Mouse (Mus musculus): Measurements from ENCODE around the gene 1700029H14Rik.

The 1700029H14Rik gene

DNA sequence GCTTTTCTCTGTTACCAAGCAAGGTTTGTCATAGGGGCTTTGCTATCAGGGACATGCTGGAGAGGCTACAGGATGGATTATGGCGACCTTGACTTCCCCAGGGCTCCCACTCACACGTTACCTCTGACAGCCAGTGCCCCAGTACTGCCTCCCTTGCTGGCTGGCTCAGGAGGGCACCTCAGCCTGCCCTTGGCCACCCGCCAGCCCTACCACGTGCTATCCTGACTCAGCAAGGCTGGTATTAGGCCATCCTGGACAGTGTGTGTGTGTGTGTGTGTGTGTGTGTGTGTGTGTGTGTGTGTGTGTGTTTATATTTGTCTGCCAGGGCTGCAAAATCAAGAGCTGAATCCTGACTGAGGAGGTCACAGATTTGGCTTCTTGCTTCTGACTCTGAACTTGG is 55.4 kb downstream of the 1700029H14Rik start:
- DNase-seq (ENCODE audit: extremely low read depth, insufficient read length, low spot score) = peak; percentile 83

DNA sequence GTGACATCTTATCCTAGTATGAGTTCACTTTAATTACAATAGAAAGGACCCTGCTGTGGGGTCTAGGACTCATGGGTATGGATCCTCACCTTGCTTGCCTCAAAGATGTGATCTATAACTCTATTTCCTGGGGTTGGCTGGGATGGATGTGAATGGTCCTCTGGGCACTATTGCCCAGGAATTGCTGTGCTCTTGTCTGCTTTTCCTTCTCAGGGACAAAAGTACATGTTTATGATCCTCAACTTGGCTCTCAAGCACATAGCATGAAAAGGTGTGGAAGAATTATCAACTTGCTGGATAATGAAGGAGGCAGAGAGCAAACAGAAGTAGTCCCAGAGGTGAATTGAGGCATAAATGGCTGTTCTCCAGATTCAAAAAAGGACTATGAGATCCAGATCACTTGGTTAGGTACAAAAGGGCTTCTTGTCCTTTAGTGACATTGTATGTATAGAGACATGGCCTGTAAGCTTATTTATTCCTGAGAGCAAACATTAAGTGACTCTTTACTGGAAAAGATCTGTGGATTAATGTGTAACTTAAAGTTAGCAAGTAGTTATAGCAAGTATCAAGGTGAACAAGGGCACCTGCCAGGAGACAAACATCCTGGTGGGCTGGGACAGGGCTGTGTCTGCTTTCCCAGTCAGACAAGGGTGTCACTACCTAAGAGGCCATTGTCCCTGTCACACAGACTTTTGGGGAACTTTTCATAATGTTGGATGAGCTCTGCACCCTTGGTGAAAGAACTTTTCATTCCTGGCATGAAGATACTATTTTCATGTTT is 57.2 kb downstream of the 1700029H14Rik start:
- DNase-seq (ENCODE audit: extremely low read depth, insufficient read length, low spot score) = no peak

DNA sequence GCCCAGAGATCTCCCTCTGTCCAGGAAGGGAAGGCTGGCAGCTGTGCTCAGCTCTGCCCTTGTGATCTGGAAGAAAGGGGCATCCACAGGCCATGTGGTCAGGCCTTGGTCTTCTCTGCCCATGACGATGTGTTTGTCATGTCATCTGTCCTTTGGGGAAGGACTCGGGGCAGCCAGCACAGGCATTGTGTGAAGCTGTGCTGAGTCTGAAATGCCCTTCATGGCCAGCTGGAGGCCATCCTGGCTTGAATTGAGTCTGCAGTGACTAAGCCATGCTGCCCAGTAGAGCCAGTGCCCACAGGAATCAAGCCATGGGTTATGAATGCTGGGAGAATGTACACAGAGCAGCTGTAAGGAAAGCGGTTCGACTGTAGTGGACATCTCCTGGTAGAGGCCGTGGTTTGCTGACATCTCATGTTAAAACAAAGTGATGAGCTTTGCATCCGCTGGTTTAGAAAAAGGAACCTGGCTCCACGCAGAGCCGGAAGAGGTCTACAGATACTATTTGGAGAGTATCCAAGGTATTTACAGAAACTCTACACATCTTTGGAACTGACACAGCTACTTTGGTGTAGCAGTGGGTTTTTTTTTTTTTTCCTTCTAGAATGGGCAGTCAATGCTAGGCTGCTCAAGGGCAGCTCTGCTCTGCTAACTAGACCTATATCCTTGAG is 58.2 kb downstream of the 1700029H14Rik start:
- DNase-seq (ENCODE audit: extremely low read depth, insufficient read length, low spot score) = peak; percentile 77

- DNase-seq (ENCODE audit: extremely low read depth, insufficient read length, low spot score) = no peak
Observed at GRCm38 (mm10) chr8:13501221-13501620, 61.0 kb downstream of the 1700029H14Rik start.
